Mouse (Mus musculus): ENCODE data around the gene Glrp1. TPM values are rescaled to one million over a fixed set of nuclear protein-coding genes. Genes with fewer than 3 reads are reported as not detected.

Gene Glrp1
- polyA plus RNA-seq, 1 experiment, result not detected

DNA sequence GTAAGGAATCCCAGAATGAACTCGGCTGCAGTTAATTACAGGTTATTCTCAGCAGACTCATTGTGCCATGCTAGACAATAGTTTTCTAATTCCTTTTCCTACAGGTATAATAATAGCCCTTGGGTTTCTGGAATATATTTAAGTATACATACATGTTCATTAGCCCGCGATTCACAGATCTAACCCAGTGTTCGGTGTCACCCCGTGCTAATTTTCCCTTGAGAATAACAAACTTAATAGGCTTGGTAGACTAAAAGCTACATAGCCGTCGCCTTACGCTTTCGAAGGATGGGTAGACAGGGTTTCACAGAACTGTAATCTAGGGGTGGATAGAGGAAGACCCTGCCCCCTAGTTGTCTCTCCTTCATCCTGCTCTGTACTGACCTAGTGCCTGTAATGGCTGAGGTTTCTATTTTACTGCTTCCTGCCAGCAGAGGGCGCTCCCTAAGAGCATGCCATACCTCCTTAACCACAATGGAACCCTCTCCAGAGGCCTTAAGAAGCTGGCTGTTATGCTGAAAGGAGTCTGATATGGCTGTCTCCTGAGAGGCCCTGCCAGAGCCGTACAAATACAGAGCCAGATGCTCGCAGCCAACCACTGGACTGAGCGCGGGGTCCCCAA is 53.3 kb downstream of the Glrp1 start:
- Histone ChIP-seq H3K36me3 (ENCODE audit: control insufficient read depth, insufficient read depth, low read length) (no peaks in the 10 kb centered on the region), H3K27ac (ENCODE audit: insufficient read depth, low read depth, low read length) (no peak overlapping the region), H3K4me1 (ENCODE audit: control insufficient read depth, insufficient read depth, insufficient read length, low read length) (no peaks in the 10 kb centered on the region), H3K4me3 (ENCODE audit: low read depth, low read length) (no peak overlapping the region), H3K27me3 (ENCODE audit: control insufficient read depth, insufficient read depth, low read length) (no peaks in the 10 kb centered on the region)
- TF ChIP-seq POLR2A (IDR thresholded peaks at IDR 0.05; ENCODE audit: low read depth, low read length) (no peak), CTCF (IDR thresholded peaks at IDR 0.05; ENCODE audit: extremely low read depth, insufficient read length, insufficient replicate concordance, low read depth, low read length) (peak; percentile 68; the same call in 1 of the 2 replicates)
- WGBS, result 69% methylated on average over 14 of the region's 14 CpGs

DNA sequence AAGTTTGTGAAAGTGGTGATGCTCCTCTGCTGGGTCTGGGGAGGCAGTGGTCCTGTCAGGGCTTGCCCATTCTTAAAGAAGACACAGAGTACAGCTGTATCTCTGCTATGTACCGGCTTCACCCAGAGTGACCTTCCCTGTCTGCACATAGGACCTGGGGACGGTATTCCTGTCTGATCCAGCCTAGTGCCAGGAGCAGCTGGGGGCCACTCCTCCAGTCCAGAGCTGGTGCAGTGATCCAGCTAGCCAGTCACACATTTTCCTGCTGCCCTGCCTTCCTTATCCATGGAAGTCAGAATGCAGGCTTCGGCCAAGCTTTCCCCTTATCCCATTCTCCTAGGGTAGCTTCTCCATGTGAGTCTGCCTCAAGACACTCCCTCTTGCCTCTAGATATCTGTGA is 54.1 kb downstream of the Glrp1 start:
- TF ChIP-seq CTCF (IDR thresholded peaks at IDR 0.05; ENCODE audit: extremely low read depth, insufficient read length, insufficient replicate concordance, low read depth, low read length) (no peak), POLR2A (IDR thresholded peaks at IDR 0.05; ENCODE audit: low read depth, low read length) (no peak)
- Histone ChIP-seq H3K36me3 (ENCODE audit: control insufficient read depth, insufficient read depth, low read length) (no peaks in the 10 kb centered on the region), H3K4me3 (ENCODE audit: low read depth, low read length) (no peak overlapping the region), H3K4me1 (ENCODE audit: control insufficient read depth, insufficient read depth, insufficient read length, low read length) (no peaks in the 10 kb centered on the region), H3K27ac (ENCODE audit: insufficient read depth, low read depth, low read length) (no peak overlapping the region), H3K27me3 (ENCODE audit: control insufficient read depth, insufficient read depth, low read length) (no peaks in the 10 kb centered on the region)
- WGBS, result 80% methylated on average over 3 of the region's 3 CpGs

DNA sequence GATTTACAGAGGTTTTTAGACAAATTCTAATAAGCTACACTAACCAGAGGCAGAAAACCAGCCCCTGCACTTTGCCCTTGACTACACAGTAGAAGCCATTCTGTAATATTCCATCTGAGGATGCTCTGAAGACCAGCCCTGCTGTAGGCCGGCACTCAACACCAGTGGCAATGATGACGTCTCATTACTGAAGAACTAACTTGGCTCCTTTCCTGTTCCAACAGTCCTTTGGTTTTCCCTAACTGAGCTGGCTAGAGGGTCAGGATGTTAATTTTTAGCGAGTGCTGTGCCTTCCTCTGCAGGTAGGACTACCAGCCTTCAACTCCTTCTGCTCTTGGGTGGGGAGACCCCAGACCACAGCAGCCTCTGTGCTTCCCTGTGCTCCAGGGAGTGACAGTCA is 55.2 kb downstream of the Glrp1 start:
- 36% methylated on average over 3 of the region's 3 CpGs for WGBS
- TF ChIP-seq CTCF (IDR thresholded peaks at IDR 0.05; ENCODE audit: extremely low read depth, insufficient read length, insufficient replicate concordance, low read depth, low read length) (no peak), POLR2A (IDR thresholded peaks at IDR 0.05; ENCODE audit: low read depth, low read length) (no peak)
- H3K4me1 ChIP-seq (ENCODE audit: control insufficient read depth, insufficient read depth, insufficient read length, low read length), result no peaks in the 10 kb centered on the region
- no peaks in the 10 kb centered on the region for H3K27me3 ChIP-seq (ENCODE audit: control insufficient read depth, insufficient read depth, low read length)
- H3K27ac ChIP-seq (ENCODE audit: insufficient read depth, low read depth, low read length), result no peak overlapping the region
- no peak overlapping the region for H3K4me3 ChIP-seq (ENCODE audit: low read depth, low read length)
- no peaks in the 10 kb centered on the region for H3K36me3 ChIP-seq (ENCODE audit: control insufficient read depth, insufficient read depth, low read length)

DNA sequence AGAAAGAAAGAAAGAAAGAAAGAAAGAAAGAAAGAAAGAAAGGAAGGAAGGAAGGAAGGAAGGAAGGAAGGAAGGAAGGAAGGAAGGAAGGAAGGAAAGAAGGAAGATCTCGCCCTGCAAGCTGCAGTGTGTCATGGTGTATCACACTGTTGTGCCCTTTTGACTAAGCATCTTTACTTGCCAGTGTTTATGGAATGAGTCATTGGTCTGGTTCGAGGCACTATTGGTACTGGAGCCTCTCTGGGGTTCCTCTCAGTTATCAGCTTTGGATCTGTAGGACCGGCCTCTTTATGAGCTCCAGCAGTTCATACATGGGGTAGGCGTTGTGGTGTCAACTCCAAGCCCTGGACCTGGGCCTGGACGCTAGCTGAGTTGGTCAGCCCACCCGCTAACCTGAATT is 57.7 kb downstream of the Glrp1 start:
- Histone ChIP-seq H3K27me3 (ENCODE audit: control insufficient read depth, insufficient read depth, low read length) (no peaks in the 10 kb centered on the region), H3K4me1 (ENCODE audit: control insufficient read depth, insufficient read depth, insufficient read length, low read length) (no peaks in the 10 kb centered on the region), H3K27ac (ENCODE audit: insufficient read depth, low read depth, low read length) (no peak overlapping the region), H3K36me3 (ENCODE audit: control insufficient read depth, insufficient read depth, low read length) (no peaks in the 10 kb centered on the region), H3K4me3 (ENCODE audit: low read depth, low read length) (no peak overlapping the region)
- 67% methylated on average over 6 of the region's 6 CpGs for WGBS
- TF ChIP-seq POLR2A (IDR thresholded peaks at IDR 0.05; ENCODE audit: low read depth, low read length), result no peak
- no peak for TF ChIP-seq CTCF (IDR thresholded peaks at IDR 0.05; ENCODE audit: extremely low read depth, insufficient read length, insufficient replicate concordance, low read depth, low read length)

DNA sequence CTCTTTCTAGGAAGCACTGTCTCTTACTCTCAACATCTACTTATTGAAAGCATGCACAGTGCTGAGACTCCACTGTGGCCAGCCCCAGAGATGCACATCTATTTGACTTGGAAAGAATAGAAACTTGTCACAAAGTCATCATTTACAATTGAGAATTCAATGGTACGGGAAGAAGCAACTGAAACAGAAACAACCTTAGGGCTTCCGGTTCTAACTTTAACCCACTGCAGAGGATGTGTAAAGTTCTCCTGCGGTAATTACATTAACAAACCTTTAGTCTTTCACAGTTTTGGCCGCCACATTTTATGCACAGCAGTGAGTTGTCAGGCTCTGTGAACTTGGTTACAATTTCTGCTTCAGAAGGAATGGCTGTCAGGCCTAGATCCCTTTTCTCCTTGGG is 59.2 kb downstream of the Glrp1 start:
- H3K27me3 ChIP-seq (ENCODE audit: control insufficient read depth, insufficient read depth, low read length), result no peaks in the 10 kb centered on the region
- TF ChIP-seq POLR2A (IDR thresholded peaks at IDR 0.05; ENCODE audit: low read depth, low read length) (no peak), CTCF (IDR thresholded peaks at IDR 0.05; ENCODE audit: extremely low read depth, insufficient read length, insufficient replicate concordance, low read depth, low read length) (no peak)
- no peaks in the 10 kb centered on the region for H3K4me1 ChIP-seq (ENCODE audit: control insufficient read depth, insufficient read depth, insufficient read length, low read length)
- H3K27ac ChIP-seq (ENCODE audit: insufficient read depth, low read depth, low read length), result peak overlapping the region; percentile 32; the same call in 1 of the 2 replicates
- WGBS, result 75% methylated on average over 4 of the region's 4 CpGs
- no peak overlapping the region for H3K4me3 ChIP-seq (ENCODE audit: low read depth, low read length)
- H3K36me3 ChIP-seq (ENCODE audit: control insufficient read depth, insufficient read depth, low read length), result no peaks in the 10 kb centered on the region

Other genes with a start within 250 kb of the Glrp1 start
- 22.9 and 23.4 TPM in 2 replicates for gene Hjurp, start 232.4 kb downstream of the Glrp1 start, polyA plus RNA-seq (2012; rRNA removed)
- not detected in 2 replicates for gene Trpm8, start 232.4 kb downstream of the Glrp1 start, polyA plus RNA-seq (2012; rRNA removed)
- gene Spp2, start 103.1 kb downstream of the Glrp1 start, polyA plus RNA-seq (2012; rRNA removed), result not detected in 2 replicates
- 4.6 and 6.5 TPM in 2 replicates for gene Arl4c, start 192.2 kb upstream of the Glrp1 start, polyA plus RNA-seq (2012; rRNA removed)